Mouse (Mus musculus) E14TG2a.4 (cell line): ENCODE measurements at regions not wholly inside any gene's neighbourhood (a gene's known extent, or its start where the extent isn't known, plus 50 kb on each side); places are given as distances from the start of the nearest gene placed in this dataset.

ENCODE experiments used
- CTCF ChIP-seq: conservative IDR thresholded peaks from 2 replicates; pipeline ENCODE4 v1.5.1; 2014; ENCODE audit warnings: low read length
- NANOG ChIP-seq: IDR thresholded peaks from 2 replicates; pipeline ENCODE4 v1.6.1; 2014; ENCODE audit warnings: borderline replicate concordance, low read length, mixed read lengths
- POU5F1 ChIP-seq: IDR thresholded peaks from 2 replicates; pipeline ENCODE4 v1.6.1; 2014; ENCODE audit warnings: low read length, borderline replicate concordance

GRCm38 (mm10) chr2:103881026-103881763 lies 76.6 kb upstream of the Lmo2 start:
- TF ChIP-seq CTCF: no peak
- no peak for TF ChIP-seq NANOG
- TF ChIP-seq POU5F1: no peak
